Mouse (Mus musculus) kidney, embryonic 15.5 days (tissue): ENCODE results near the gene Olfr1423. TPM values are rescaled to one million over a fixed set of nuclear protein-coding genes. Genes with fewer than 3 reads are reported as not detected.
A peak's percentile ranks its signal among the peaks of the same experiment; 100 is the strongest.
"Not testable (repeated sequence)": the region's sequence is repeated elsewhere in the genome, so short reads cannot be mapped to it uniquely, and the experiment has no call there.

Experiments used
- ATAC-seq: fragments of 200-750 bp; cut with Nextera tagmentation; replicated peaks from 2 replicates; pipeline ENCODE4 v1.8.0; 2017; ENCODE audit warnings: moderate TSS enrichment; ENCODE audit not compliant: low FRiP score
- H3K27ac ChIP-seq: fragments of 300-500 bp; sonication (generic); 2 replicates; pipeline ENCODE4 v1.5.1; 2015; ENCODE audit warnings: mild to moderate bottlenecking, inconsistent platforms
- H3K27me3 ChIP-seq: fragments of 300-500 bp; sonication (generic); 2 replicates; pipeline ENCODE4 v1.6.1; 2015; ENCODE audit warnings: inconsistent platforms
- H3K36me3 ChIP-seq: fragments of 300-500 bp; sonication (generic); 2 replicates; pipeline ENCODE4 v1.6.1; 2015; ENCODE audit warnings: inconsistent platforms
- H3K4me1 ChIP-seq: fragments of 300-500 bp; sonication (generic); 2 replicates; pipeline ENCODE4 v1.6.1; 2015; ENCODE audit warnings: inconsistent platforms
- H3K4me2 ChIP-seq: fragments of 300-500 bp; sonication (generic); 2 replicates; pipeline ENCODE4 v1.6.1; 2015; ENCODE audit warnings: moderate library complexity, mild to moderate bottlenecking, inconsistent platforms
- H3K4me3 ChIP-seq: fragments of 300-500 bp; sonication (generic); replicated peaks from 2 replicates; pipeline ENCODE4 v1.5.1; 2015; ENCODE audit warnings: mild to moderate bottlenecking, inconsistent platforms
- H3K9ac ChIP-seq: fragments of 300-500 bp; sonication (generic); 2 replicates; pipeline ENCODE4 v1.6.1; 2015; ENCODE audit warnings: mild to moderate bottlenecking, inconsistent platforms
- H3K9me3 ChIP-seq: fragments of 300-500 bp; sonication (generic); replicated peaks from 2 replicates; pipeline ENCODE4 v1.6.1; 2016; ENCODE audit warnings: inconsistent platforms
- WGBS: fragments of 180-500 bp; shearing (Covaris S2); methylation state at CpG from one replicate; pipeline ENCODE4 v1.1.7; 2015; ENCODE audit warnings: mixed read lengths; 5-methylcytosine and 5-hydroxymethylcytosine counted together
- polyA plus RNA-seq: library from polyadenylated mRNA; unstranded; fragments of >200 nt; fragmentation: Nextera tagmentation; extraction: Ambion mirVana; gene quantifications from 2 replicates; pipeline ENCODE4 v1.2.1, GENCODE M21; 2015

Gene Olfr1423
- not detected in 2 replicates for polyA plus RNA-seq

GRCm38 (mm10) chr19:12041217-12041616 is at the start of gene Olfr1423:
TSS of gene Olfr1423 (minus strand) at chr19:12041317.
- no peaks in the 10 kb centered on the region for H3K27me3 ChIP-seq
- no peaks in the 10 kb centered on the region for H3K4me1 ChIP-seq
- no peak for ATAC-seq
- no peaks in the 10 kb centered on the region for H3K9me3 ChIP-seq
- no peaks in the 10 kb centered on the region for H3K36me3 ChIP-seq
- no peak within 1 kb of the TSS for H3K4me2 ChIP-seq
- H3K9ac ChIP-seq, result no peak within 1 kb of the TSS
- WGBS, result 56% methylated on average over 2 of the region's 2 CpGs
- no peak within 1 kb of the TSS for H3K4me3 ChIP-seq
- no peak within 1 kb of the TSS for H3K27ac ChIP-seq

- not testable (repeated sequence) for H3K27me3 ChIP-seq, H3K4me1 ChIP-seq, H3K9ac ChIP-seq, ATAC-seq, H3K9me3 ChIP-seq, H3K36me3 ChIP-seq, H3K27ac ChIP-seq, H3K4me2 ChIP-seq, H3K4me3 ChIP-seq
- 84% methylated on average over 4 of the region's 4 CpGs for WGBS
Measured at GRCm38 (mm10) chr19:12077631-12078030, 36.5 kb upstream of the Olfr1423 start, which contains the start of gene Olfr1425. TSS of gene Olfr1425 (minus strand) at chr19:12077731.

GRCm38 (mm10) chr19:12069546-12069945 is 28.4 kb upstream of the Olfr1423 start:
- not testable (repeated sequence) for H3K27me3 ChIP-seq, ATAC-seq, H3K9ac ChIP-seq, H3K4me1 ChIP-seq, H3K27ac ChIP-seq, H3K4me3 ChIP-seq, H3K4me2 ChIP-seq, H3K36me3 ChIP-seq, H3K9me3 ChIP-seq
- 89% methylated on average over 1 of the region's 1 CpGs for WGBS

- H3K9ac ChIP-seq, H3K36me3 ChIP-seq, ATAC-seq, H3K9me3 ChIP-seq, H3K27me3 ChIP-seq, H3K4me2 ChIP-seq, H3K27ac ChIP-seq, H3K4me1 ChIP-seq, H3K4me3 ChIP-seq: not testable (repeated sequence)
- WGBS, result 74% methylated on average over 1 of the region's 1 CpGs
Measured at GRCm38 (mm10) chr19:12067806-12068205, 26.7 kb upstream of the Olfr1423 start.

- 84% methylated on average over 1 of the region's 1 CpGs for WGBS
- H3K36me3 ChIP-seq, H3K4me1 ChIP-seq, H3K4me2 ChIP-seq, ATAC-seq, H3K4me3 ChIP-seq, H3K9ac ChIP-seq, H3K9me3 ChIP-seq, H3K27me3 ChIP-seq, H3K27ac ChIP-seq: not testable (repeated sequence)
Measured at GRCm38 (mm10) chr19:12062582-12062981, 21.5 kb upstream of the Olfr1423 start, which contains the start of gene Olfr1424. TSS of gene Olfr1424 (minus strand) at chr19:12062682.

GRCm38 (mm10) chr19:12043163-12043562 is 2.0 kb upstream of the Olfr1423 start:
- Histone ChIP-seq H3K9me3 (no peaks in the 10 kb centered on the region), H3K9ac (no peak overlapping the region), H3K36me3 (no peaks in the 10 kb centered on the region), H3K4me2 (no peak overlapping the region), H3K27ac (no peak overlapping the region), H3K27me3 (no peaks in the 10 kb centered on the region), H3K4me1 (no peaks in the 10 kb centered on the region), H3K4me3 (no peak overlapping the region)
- 93% methylated on average over 5 of the region's 5 CpGs for WGBS
- no peak for ATAC-seq

- Histone ChIP-seq H3K4me1 (no peaks in the 10 kb centered on the region), H3K27ac (no peak overlapping the region), H3K9me3 (no peaks in the 10 kb centered on the region), H3K4me2 (no peak overlapping the region), H3K36me3 (no peaks in the 10 kb centered on the region), H3K9ac (no peak overlapping the region), H3K27me3 (no peaks in the 10 kb centered on the region), H3K4me3 (no peak overlapping the region)
- ATAC-seq, result no peak
Measured at GRCm38 (mm10) chr19:12037727-12038126, 3.4 kb downstream of the Olfr1423 start.

GRCm38 (mm10) chr19:12026606-12027005 is 14.5 kb downstream of the Olfr1423 start:
- Histone ChIP-seq H3K4me3 (no peak overlapping the region), H3K27ac (no peak overlapping the region), H3K4me2 (no peak overlapping the region), H3K9me3 (no peaks in the 10 kb centered on the region), H3K27me3 (no peaks in the 10 kb centered on the region), H3K9ac (no peak overlapping the region), H3K36me3 (no peaks in the 10 kb centered on the region), H3K4me1 (no peaks in the 10 kb centered on the region)
- 74% methylated on average over 2 of the region's 2 CpGs for WGBS
- no peak for ATAC-seq

- ATAC-seq, result no peak
- Histone ChIP-seq H3K9ac (no peak overlapping the region), H3K36me3 (no peaks in the 10 kb centered on the region), H3K4me2 (no peak overlapping the region), H3K4me1 (no peaks in the 10 kb centered on the region), H3K4me3 (no peak overlapping the region), H3K27ac (no peak overlapping the region), H3K9me3 (no peaks in the 10 kb centered on the region), H3K27me3 (no peaks in the 10 kb centered on the region)
- 89% methylated on average over 3 of the region's 3 CpGs for WGBS
Measured at GRCm38 (mm10) chr19:12025333-12025732, 15.8 kb downstream of the Olfr1423 start.

- Histone ChIP-seq H3K9me3 (no peaks in the 10 kb centered on the region), H3K4me1 (no peaks in the 10 kb centered on the region), H3K4me2 (no peak overlapping the region), H3K36me3 (no peaks in the 10 kb centered on the region), H3K9ac (no peak overlapping the region), H3K27ac (no peak overlapping the region), H3K4me3 (no peak overlapping the region), H3K27me3 (no peaks in the 10 kb centered on the region)
- whole genome bisulfite sequencing, result 89% methylated on average over 4 of the region's 4 CpGs
- no peak for ATAC-seq
Measured at GRCm38 (mm10) chr19:12024149-12024548, 17.0 kb downstream of the Olfr1423 start.

- no peak overlapping the region for H3K9ac ChIP-seq
- ATAC-seq, result no peak
- no peaks in the 10 kb centered on the region for H3K9me3 ChIP-seq
- H3K27me3 ChIP-seq, result no peaks in the 10 kb centered on the region
- 0 out of 2 replicates have a peak, but pooled peaks cover 2% of the 10 kb centered on the region for H3K4me1 ChIP-seq
- H3K4me3 ChIP-seq, result no peak overlapping the region
- no peak overlapping the region for H3K4me2 ChIP-seq
- H3K36me3 ChIP-seq, result no peaks in the 10 kb centered on the region
- 65% methylated on average over 4 of the region's 4 CpGs for WGBS
- no peak overlapping the region for H3K27ac ChIP-seq
Measured at GRCm38 (mm10) chr19:12016192-12016591, 24.9 kb downstream of the Olfr1423 start.

- H3K9ac ChIP-seq, result no peak overlapping the region
- no peak for ATAC-seq
- H3K4me3 ChIP-seq, result no peak overlapping the region
- H3K27ac ChIP-seq, result no peak overlapping the region
- no peak overlapping the region for H3K4me2 ChIP-seq
- 0 out of 2 replicates have a peak, but pooled peaks cover 2% of the 10 kb centered on the region for H3K4me1 ChIP-seq
- H3K36me3 ChIP-seq, result no peaks in the 10 kb centered on the region
- WGBS, result 73% methylated on average over 8 of the region's 8 CpGs
- H3K9me3 ChIP-seq, result no peaks in the 10 kb centered on the region
- H3K27me3 ChIP-seq, result no peaks in the 10 kb centered on the region
Measured at GRCm38 (mm10) chr19:12015708-12016107, 25.4 kb downstream of the Olfr1423 start.

GRCm38 (mm10) chr19:12013228-12013627 is 27.9 kb downstream of the Olfr1423 start:
- Histone ChIP-seq H3K36me3 (no peaks in the 10 kb centered on the region), H3K4me3 (peak overlapping the region; percentile 72), H3K27ac (no peak overlapping the region; the same call in 1 of the 2 replicates), H3K27me3 (no peaks in the 10 kb centered on the region), H3K4me1 (peaks cover 2% of the 10 kb centered on the region; the same call in 1 of the 2 replicates), H3K4me2 (peak overlapping the region; percentile 76), H3K9me3 (no peaks in the 10 kb centered on the region), H3K9ac (peak overlapping the region; percentile 35; the same call in 1 of the 2 replicates)
- ATAC-seq, result no peak
- WGBS, result under 1% methylated on average over 12 of the region's 12 CpGs
